Mouse (Mus musculus) spleen, postnatal 14 days (tissue): ENCODE data around the gene Bin2.

ENCODE experiments used
- DNase-seq, 2 experiments: peaks; one replicate each; pipeline ENCODE4 v3.0.0; 2021 to 2022; ENCODE audit warnings: low spot score in 2 of 2

Bin2 gene

GRCm38 (mm10) chr15:100681770-100682169 lies 12.4 kb upstream of the Bin2 start:
- no peak for DNase-seq

GRCm38 (mm10) chr15:100680381-100680780 lies 11.0 kb upstream of the Bin2 start:
- no peak for DNase-seq

GRCm38 (mm10) chr15:100679005-100679404 lies 9.7 kb upstream of the Bin2 start:
- no peak for DNase-seq

GRCm38 (mm10) chr15:100678581-100678980 lies 9.2 kb upstream of the Bin2 start:
- DNase-seq: no peak

GRCm38 (mm10) chr15:100677675-100678074 lies 8.3 kb upstream of the Bin2 start:
- DNase-seq: no peak

- DNase-seq: no peak
Observed at GRCm38 (mm10) chr15:100676521-100676920, 7.2 kb upstream of the Bin2 start.

- DNase-seq: no peak
Observed at GRCm38 (mm10) chr15:100675486-100675885, 6.1 kb upstream of the Bin2 start.

GRCm38 (mm10) chr15:100674566-100674965 lies 5.2 kb upstream of the Bin2 start:
- no peak for DNase-seq

GRCm38 (mm10) chr15:100673585-100674391 lies 4.4 kb upstream of the Bin2 start:
- DNase-seq: no peak

- DNase-seq: no peak
Observed at GRCm38 (mm10) chr15:100670833-100671232, 1.5 kb upstream of the Bin2 start.

- DNase-seq: no peak
Observed at GRCm38 (mm10) chr15:100670004-100670403, 651 bp upstream of the Bin2 start.

- no peak for DNase-seq
Observed at GRCm38 (mm10) chr15:100667871-100668545, 1.3 kb downstream of the Bin2 start.

GRCm38 (mm10) chr15:100667420-100667819 lies 1.9 kb downstream of the Bin2 start:
- no peak for DNase-seq

- DNase-seq: no peak
Observed at GRCm38 (mm10) chr15:100666851-100667250, 2.5 kb downstream of the Bin2 start.

GRCm38 (mm10) chr15:100666219-100666696 lies 3.1 kb downstream of the Bin2 start:
- peak in 1 of 2 experiments; percentile 17 for DNase-seq

- no peak for DNase-seq
Observed at GRCm38 (mm10) chr15:100665411-100666218, 3.7 kb downstream of the Bin2 start.

- DNase-seq: peak; percentile 45 to 56
Observed at GRCm38 (mm10) chr15:100664813-100665274, 4.5 kb downstream of the Bin2 start.

GRCm38 (mm10) chr15:100660805-100661204 lies 8.5 kb downstream of the Bin2 start:
- no peak for DNase-seq

GRCm38 (mm10) chr15:100660306-100660705 lies 9.0 kb downstream of the Bin2 start:
- DNase-seq: no peak

- no peak for DNase-seq
Observed at GRCm38 (mm10) chr15:100655201-100655600, 14.2 kb downstream of the Bin2 start.

GRCm38 (mm10) chr15:100654271-100654670 lies 15.1 kb downstream of the Bin2 start:
- no peak for DNase-seq

- no peak for DNase-seq
Observed at GRCm38 (mm10) chr15:100651610-100652009, 17.7 kb downstream of the Bin2 start.
